Mouse (Mus musculus) midbrain, embryonic 15.5 days (tissue): ENCODE results near the gene Egfr. TPM values are rescaled to one million over a fixed set of nuclear protein-coding genes. Genes with fewer than 3 reads are reported as not detected.

Source experiments
- ATAC-seq: fragments of 200-750 bp; cut with Nextera tagmentation; replicated peaks from 2 replicates; pipeline ENCODE4 v1.8.0; 2017; ENCODE audit warnings: moderate TSS enrichment
- H3K27ac ChIP-seq: fragments of 300-500 bp; sonication (generic); 2 replicates; pipeline ENCODE4 v1.5.1; 2015; ENCODE audit warnings: mild to moderate bottlenecking, inconsistent platforms
- H3K27me3 ChIP-seq: fragments of 300-500 bp; sonication (generic); replicated peaks from 2 replicates; pipeline ENCODE4 v1.6.1; 2015; ENCODE audit warnings: inconsistent platforms
- H3K36me3 ChIP-seq: fragments of 300-500 bp; sonication (generic); replicated peaks from 2 replicates; pipeline ENCODE4 v1.6.1; 2015; ENCODE audit warnings: inconsistent platforms
- H3K4me1 ChIP-seq: fragments of 300-500 bp; sonication (generic); 2 replicates; pipeline ENCODE4 v1.6.1; 2015; ENCODE audit warnings: inconsistent platforms
- H3K4me2 ChIP-seq: fragments of 300-500 bp; sonication (generic); 2 replicates; pipeline ENCODE4 v1.6.1; 2015; ENCODE audit warnings: inconsistent platforms, mild to moderate bottlenecking, moderate library complexity
- H3K4me3 ChIP-seq: fragments of 300-500 bp; sonication (generic); 2 replicates; pipeline ENCODE4 v1.5.1; 2015; ENCODE audit warnings: mild to moderate bottlenecking, inconsistent platforms
- H3K9ac ChIP-seq: fragments of 300-500 bp; sonication (generic); 2 replicates; pipeline ENCODE4 v1.6.1; 2015; ENCODE audit warnings: mild to moderate bottlenecking, inconsistent platforms
- H3K9me3 ChIP-seq: fragments of 300-500 bp; sonication (generic); 2 replicates; pipeline ENCODE4 v1.6.1; 2016; ENCODE audit warnings: inconsistent platforms
- WGBS: fragments of 180-500 bp; shearing (Covaris S2); methylation state at CpG from one replicate; pipeline ENCODE4 v1.1.7; 2015; ENCODE audit warnings: mixed read lengths; 5-methylcytosine and 5-hydroxymethylcytosine counted together
- polyA plus RNA-seq: library from polyadenylated mRNA; unstranded; fragments of >200 nt; fragmentation: Nextera tagmentation; extraction: Ambion mirVana; gene quantifications from 2 replicates; pipeline ENCODE4 v1.2.1, GENCODE M21; 2015

Egfr gene
- 4.3 and 5.7 TPM in 2 replicates for polyA plus RNA-seq

GRCm38 (mm10) chr11:16752007-16752348 is at the start of gene Egfr:
TSS of gene Egfr (plus strand) at chr11:16752203.
- Histone ChIP-seq H3K4me1 (peaks cover 17% of the 10 kb centered on the region), H3K9ac (peak within 1 kb of the TSS; percentile 48), H3K27me3 (peaks cover 31% of the 10 kb centered on the region), H3K27ac (no peak within 1 kb of the TSS), H3K4me2 (peak within 1 kb of the TSS; percentile 99), H3K36me3 (no peaks in the 10 kb centered on the region), H3K4me3 (peak within 1 kb of the TSS; percentile 61), H3K9me3 (no peaks in the 10 kb centered on the region)
- ATAC-seq: peak; percentile 92
- under 1% methylated on average over 21 of the region's 21 CpGs for WGBS

GRCm38 (mm10) chr11:16703221-16703620 is 48.8 kb upstream of the Egfr start:
- Histone ChIP-seq H3K9me3 (no peaks in the 10 kb centered on the region), H3K9ac (no peak overlapping the region), H3K27me3 (no peaks in the 10 kb centered on the region), H3K4me1 (no peaks in the 10 kb centered on the region), H3K27ac (no peak overlapping the region), H3K4me3 (no peak overlapping the region), H3K36me3 (no peaks in the 10 kb centered on the region), H3K4me2 (no peak overlapping the region)
- ATAC-seq: no peak
- 91% methylated on average over 3 of the region's 3 CpGs for WGBS

- Histone ChIP-seq H3K4me2 (no peak overlapping the region), H3K4me3 (no peak overlapping the region), H3K27me3 (no peaks in the 10 kb centered on the region), H3K9ac (no peak overlapping the region), H3K9me3 (no peaks in the 10 kb centered on the region), H3K27ac (no peak overlapping the region), H3K36me3 (no peaks in the 10 kb centered on the region), H3K4me1 (no peaks in the 10 kb centered on the region)
- ATAC-seq: no peak
- WGBS: 76% methylated on average over 1 of the region's 1 CpGs
Observed at GRCm38 (mm10) chr11:16735083-16735644, 16.8 kb upstream of the Egfr start.

GRCm38 (mm10) chr11:16737323-16737722 is 14.7 kb upstream of the Egfr start:
- Histone ChIP-seq H3K27ac (no peak overlapping the region), H3K4me1 (no peaks in the 10 kb centered on the region), H3K9ac (no peak overlapping the region), H3K27me3 (no peaks in the 10 kb centered on the region), H3K4me2 (no peak overlapping the region), H3K9me3 (no peaks in the 10 kb centered on the region), H3K4me3 (no peak overlapping the region), H3K36me3 (no peaks in the 10 kb centered on the region)
- WGBS: 84% methylated on average over 2 of the region's 2 CpGs
- no peak for ATAC-seq

- no peak overlapping the region for H3K4me3 ChIP-seq
- H3K27ac ChIP-seq: no peak overlapping the region
- no peaks in the 10 kb centered on the region for H3K4me1 ChIP-seq
- H3K9ac ChIP-seq: no peak overlapping the region
- ATAC-seq: no peak
- H3K9me3 ChIP-seq: no peaks in the 10 kb centered on the region
- no peaks in the 10 kb centered on the region for H3K36me3 ChIP-seq
- H3K27me3 ChIP-seq: no peaks in the 10 kb centered on the region
- 88% methylated on average over 2 of the region's 2 CpGs for WGBS
- H3K4me2 ChIP-seq: no peak overlapping the region
Observed at GRCm38 (mm10) chr11:16738691-16739090, 13.3 kb upstream of the Egfr start.

GRCm38 (mm10) chr11:16739155-16739554 is 12.8 kb upstream of the Egfr start:
- Histone ChIP-seq H3K4me3 (no peak overlapping the region), H3K9me3 (no peaks in the 10 kb centered on the region), H3K4me1 (no peaks in the 10 kb centered on the region), H3K27me3 (no peaks in the 10 kb centered on the region), H3K9ac (no peak overlapping the region), H3K36me3 (no peaks in the 10 kb centered on the region), H3K27ac (no peak overlapping the region), H3K4me2 (no peak overlapping the region)
- WGBS: 80% methylated on average over 3 of the region's 3 CpGs
- no peak for ATAC-seq

- H3K27ac ChIP-seq: no peak overlapping the region
- no peak overlapping the region for H3K9ac ChIP-seq
- H3K36me3 ChIP-seq: no peaks in the 10 kb centered on the region
- H3K4me2 ChIP-seq: no peak overlapping the region
- no peaks in the 10 kb centered on the region for H3K9me3 ChIP-seq
- no peak for ATAC-seq
- WGBS: 65% methylated on average over 10 of the region's 10 CpGs
- no peaks in the 10 kb centered on the region for H3K4me1 ChIP-seq
- no peaks in the 10 kb centered on the region for H3K27me3 ChIP-seq
- H3K4me3 ChIP-seq: no peak overlapping the region
Observed at GRCm38 (mm10) chr11:16740691-16741611, 11.1 kb upstream of the Egfr start.

GRCm38 (mm10) chr11:16742251-16742650 is 9.8 kb upstream of the Egfr start:
- no peak overlapping the region for H3K9ac ChIP-seq
- no peak overlapping the region for H3K4me2 ChIP-seq
- H3K36me3 ChIP-seq: no peaks in the 10 kb centered on the region
- no peaks in the 10 kb centered on the region for H3K4me1 ChIP-seq
- ATAC-seq: no peak
- WGBS: 82% methylated on average over 4 of the region's 4 CpGs
- no peak overlapping the region for H3K4me3 ChIP-seq
- H3K9me3 ChIP-seq: no peaks in the 10 kb centered on the region
- H3K27me3 ChIP-seq: no peaks in the 10 kb centered on the region
- no peak overlapping the region for H3K27ac ChIP-seq

- Histone ChIP-seq H3K4me2 (no peak overlapping the region), H3K27me3 (no peaks in the 10 kb centered on the region), H3K4me1 (no peaks in the 10 kb centered on the region), H3K9me3 (no peaks in the 10 kb centered on the region), H3K27ac (no peak overlapping the region), H3K9ac (no peak overlapping the region), H3K4me3 (no peak overlapping the region), H3K36me3 (no peaks in the 10 kb centered on the region)
- WGBS: 90% methylated on average over 2 of the region's 2 CpGs
- ATAC-seq: no peak
Observed at GRCm38 (mm10) chr11:16742821-16743220, 9.2 kb upstream of the Egfr start.

- H3K9ac ChIP-seq: peak overlapping the region; percentile 48
- no peak for ATAC-seq
- H3K27ac ChIP-seq: no peak overlapping the region
Observed at GRCm38 (mm10) chr11:16751457-16751982, 483 bp upstream of the Egfr start.

GRCm38 (mm10) chr11:16752349-16753153 is 548 bp downstream of the Egfr start:
- H3K27ac ChIP-seq: no peak overlapping the region
- H3K36me3 ChIP-seq: no peaks in the 10 kb centered on the region
- peak overlapping the region; percentile 99 for H3K4me2 ChIP-seq
- ATAC-seq: peak; percentile 83
- peak overlapping the region; percentile 48 for H3K9ac ChIP-seq
- under 1% methylated on average over 68 of the region's 68 CpGs for WGBS
- no peaks in the 10 kb centered on the region for H3K9me3 ChIP-seq
- peaks cover 31% of the 10 kb centered on the region for H3K27me3 ChIP-seq
- H3K4me1 ChIP-seq: peaks cover 17% of the 10 kb centered on the region
- H3K4me3 ChIP-seq: peak overlapping the region; percentile 61

More at GRCm38 (mm10) chr11:16751457-16751982, 483 bp upstream of the Egfr start:
- Histone ChIP-seq H3K27me3 (peaks cover 31% of the 10 kb centered on the region), H3K4me2 (peak overlapping the region; percentile 99), H3K36me3 (no peaks in the 10 kb centered on the region), H3K4me1 (peaks cover 17% of the 10 kb centered on the region), H3K4me3 (peak overlapping the region; percentile 61), H3K9me3 (no peaks in the 10 kb centered on the region)
- 34% methylated on average over 7 of the region's 7 CpGs for WGBS
